Mouse (Mus musculus) intestine, embryonic 14.5 days (tissue): ENCODE measurements around the gene Ufc1. TPM values are rescaled to one million over a fixed set of nuclear protein-coding genes. Genes with fewer than 3 reads are reported as not detected.
"Not testable (repeated sequence)": the region's sequence is repeated elsewhere in the genome, so short reads cannot be mapped to it uniquely, and the experiment has no call there.

Experiments
- ATAC-seq: fragments of 200-750 bp; cut with Nextera tagmentation; replicated peaks from 2 replicates; pipeline ENCODE4 v1.8.0; 2017; ENCODE audit warnings: low read depth, moderate number of reproducible peaks, moderate TSS enrichment, moderate library complexity; ENCODE audit not compliant: low FRiP score, low TSS enrichment
- DNase-seq: peaks from one replicate; pipeline ENCODE4 v3.0.0-alpha.2; 2018; ENCODE audit warnings: low spot score
- H3K27ac ChIP-seq: fragments of 300-500 bp; sonication (generic); 2 replicates; pipeline ENCODE4 v1.5.1; 2014; ENCODE audit warnings: low read depth, mild to moderate bottlenecking, control low read depth
- H3K27me3 ChIP-seq: fragments of 300-500 bp; sonication (generic); replicated peaks from 2 replicates; pipeline ENCODE4 v1.6.1; 2014; ENCODE audit warnings: low read length, control low read depth; ENCODE audit not compliant: control insufficient read depth, insufficient read depth
- H3K36me3 ChIP-seq: fragments of 300-500 bp; sonication (generic); 2 replicates; pipeline ENCODE4 v1.6.1; 2014; ENCODE audit warnings: low read length, control low read depth; ENCODE audit not compliant: control insufficient read depth, insufficient read depth
- H3K4me1 ChIP-seq: fragments of 300-500 bp; sonication (generic); replicated peaks from 2 replicates; pipeline ENCODE4 v1.6.1; 2014; ENCODE audit warnings: low read length, control low read depth, mixed read lengths; ENCODE audit not compliant: control insufficient read depth, insufficient read depth
- H3K4me2 ChIP-seq: fragments of 300-500 bp; sonication (generic); 2 replicates; pipeline ENCODE4 v1.6.1; 2014; ENCODE audit warnings: low read length
- H3K4me3 ChIP-seq: fragments of 300-500 bp; sonication (generic); 2 replicates; pipeline ENCODE4 v1.5.1; 2014; ENCODE audit warnings: low read depth, low read length, control low read depth, mixed read lengths
- H3K9ac ChIP-seq: fragments of 300-500 bp; sonication (generic); 2 replicates; pipeline ENCODE4 v1.6.1; 2014; ENCODE audit warnings: mild to moderate bottlenecking, low read length
- H3K9me3 ChIP-seq: fragments of 300-500 bp; sonication (generic); 2 replicates; pipeline ENCODE4 v1.6.1; 2016; ENCODE audit warnings: low read length, control low read depth; ENCODE audit not compliant: control insufficient read depth
- WGBS: fragments of 180-500 bp; shearing (Covaris S2); extraction: QIAGEN DNeasy Blood & Tissue Kit; methylation state at CpG from one replicate; pipeline ENCODE4 v1.1.7; 2014; 5-methylcytosine and 5-hydroxymethylcytosine counted together
- polyA plus RNA-seq: library from polyadenylated mRNA; unstranded; fragments of >200 nt; fragmentation: Nextera tagmentation; extraction: Ambion mirVana; gene quantifications from 2 replicates; pipeline ENCODE4 v1.2.1, GENCODE M21; 2014

The Ufc1 gene
- polyA plus RNA-seq, 1 experiment from 2014 or later, result 105 TPM

- Histone ChIP-seq H3K4me1 (peaks cover 47% of the 10 kb centered on the region), H3K27ac (peak overlapping the region; percentile 92), H3K4me2 (no peak overlapping the region; the same call in 1 of the 2 replicates), H3K9me3 (no peaks in the 10 kb centered on the region), H3K4me3 (no peak overlapping the region), H3K36me3 (peaks cover 16% of the 10 kb centered on the region; the same call in 1 of the 2 replicates), H3K9ac (no peak overlapping the region), H3K27me3 (no peaks in the 10 kb centered on the region)
- ATAC-seq, result no peak
- DNase-seq, result no peak
- 42% methylated on average over 2 of the region's 3 CpGs for WGBS
Observed at GRCm38 (mm10) chr1:171248386-171249226, 46.2 kb downstream of the Ufc1 start.

- H3K4me1 ChIP-seq, result peaks cover 47% of the 10 kb centered on the region
- H3K9ac ChIP-seq, result peak overlapping the region; percentile 50; the same call in 1 of the 2 replicates
- peaks cover 23% of the 10 kb centered on the region for H3K36me3 ChIP-seq
- 43% methylated on average over 4 of the region's 4 CpGs for WGBS
- DNase-seq, result no peak
- H3K4me2 ChIP-seq, result peak overlapping the region; percentile 69
- H3K27ac ChIP-seq, result peak overlapping the region; percentile 92
- no peaks in the 10 kb centered on the region for H3K27me3 ChIP-seq
- ATAC-seq, result no peak
- no peaks in the 10 kb centered on the region for H3K9me3 ChIP-seq
- H3K4me3 ChIP-seq, result peak overlapping the region; percentile 89
Observed at GRCm38 (mm10) chr1:171247916-171248315, 46.9 kb downstream of the Ufc1 start.

GRCm38 (mm10) chr1:171247453-171247841, 47.4 kb downstream of the Ufc1 start:
- H3K4me3 ChIP-seq, result peak overlapping the region; percentile 89
- ATAC-seq (no peak), DNase-seq (no peak)
- H3K4me1 ChIP-seq, result peaks cover 47% of the 10 kb centered on the region
- peak overlapping the region; percentile 92 for H3K27ac ChIP-seq
- peak overlapping the region; percentile 50 for H3K9ac ChIP-seq
- 11% methylated on average over 13 of the region's 13 CpGs for WGBS
- H3K36me3 ChIP-seq, result peaks cover 28% of the 10 kb centered on the region
- H3K4me2 ChIP-seq, result peak overlapping the region; percentile 69
- H3K27me3 ChIP-seq, result no peaks in the 10 kb centered on the region
- H3K9me3 ChIP-seq, result no peaks in the 10 kb centered on the region

- under 1% methylated on average over 41 of the region's 41 CpGs for WGBS
- H3K36me3 ChIP-seq, result peaks cover 33% of the 10 kb centered on the region
- DNase-seq, result peak; percentile 97
- no peaks in the 10 kb centered on the region for H3K9me3 ChIP-seq
- H3K4me2 ChIP-seq, result peak overlapping the region; percentile 69
- peak; percentile 92 for ATAC-seq
- peak overlapping the region; percentile 89 for H3K4me3 ChIP-seq
- H3K27me3 ChIP-seq, result no peaks in the 10 kb centered on the region
- H3K9ac ChIP-seq, result peak overlapping the region; percentile 91
- H3K4me1 ChIP-seq, result peaks cover 43% of the 10 kb centered on the region
- H3K27ac ChIP-seq, result peak overlapping the region; percentile 92
Observed at GRCm38 (mm10) chr1:171246709-171247452, 47.9 kb downstream of the Ufc1 start.

- Histone ChIP-seq H3K9me3 (no peaks in the 10 kb centered on the region), H3K27ac (no peak overlapping the region), H3K27me3 (no peaks in the 10 kb centered on the region), H3K9ac (no peak overlapping the region), H3K4me2 (no peak overlapping the region), H3K4me1 (peaks cover 30% of the 10 kb centered on the region), H3K36me3 (peaks cover 45% of the 10 kb centered on the region), H3K4me3 (no peak overlapping the region)
- DNase-seq, result no peak
- WGBS, result 80% methylated on average over 8 of the region's 8 CpGs
- no peak for ATAC-seq
Observed at GRCm38 (mm10) chr1:171245353-171245752, 49.5 kb downstream of the Ufc1 start.

GRCm38 (mm10) chr1:171241952-171242351, 52.9 kb downstream of the Ufc1 start:
- 87% methylated on average over 12 of the region's 12 CpGs for WGBS
- not testable (repeated sequence) for ATAC-seq
- peaks cover 79% of the 10 kb centered on the region for H3K36me3 ChIP-seq

GRCm38 (mm10) chr1:171240911-171241310, 53.9 kb downstream of the Ufc1 start:
- Histone ChIP-seq H3K9me3 (no peaks in the 10 kb centered on the region), H3K9ac (no peak overlapping the region), H3K36me3 (peaks cover 89% of the 10 kb centered on the region), H3K27ac (no peak overlapping the region), H3K27me3 (no peaks in the 10 kb centered on the region), H3K4me2 (no peak overlapping the region), H3K4me3 (no peak overlapping the region), H3K4me1 (peaks cover 5% of the 10 kb centered on the region)
- ATAC-seq (no peak), DNase-seq (no peak)
- WGBS, result 91% methylated on average over 10 of the region's 10 CpGs

More at GRCm38 (mm10) chr1:171241952-171242351, 52.9 kb downstream of the Ufc1 start:
- H3K4me3 ChIP-seq, H3K27ac ChIP-seq, DNase-seq, H3K9me3 ChIP-seq, H3K4me2 ChIP-seq, H3K9ac ChIP-seq, H3K27me3 ChIP-seq: not testable (repeated sequence)
- peaks cover 10% of the 10 kb centered on the region for H3K4me1 ChIP-seq

GRCm38 (mm10) chr1:171239992-171240744, 54.7 kb downstream of the Ufc1 start:
- H3K27ac ChIP-seq, result no peak overlapping the region
- H3K9me3 ChIP-seq, result no peaks in the 10 kb centered on the region
- no peaks in the 10 kb centered on the region; the same call in 1 of the 2 replicates for H3K4me1 ChIP-seq
- WGBS, result 74% methylated on average over 15 of the region's 15 CpGs
- H3K4me2 ChIP-seq, result no peak overlapping the region
- no peak overlapping the region for H3K4me3 ChIP-seq
- H3K9ac ChIP-seq, result no peak overlapping the region
- H3K27me3 ChIP-seq, result no peaks in the 10 kb centered on the region
- peaks cover 91% of the 10 kb centered on the region for H3K36me3 ChIP-seq
- ATAC-seq (no peak), DNase-seq (no peak)
